Mouse (Mus musculus): ENCODE measurements around the gene Brap.

GRCm38 (mm10) chr5:121703341-121703740 lies 43.0 kb downstream of the Brap start:
- TF ChIP-seq CTCF (IDR thresholded peaks at IDR 0.05; ENCODE audit: extremely low read depth, insufficient read depth, insufficient read length, insufficient replicate concordance) (no peak), POLR2A (IDR thresholded peaks at IDR 0.05; ENCODE audit: low read depth, low read length) (no peak)

Measured in spleen, adult 2 months (tissue).